Mouse (Mus musculus) MEL (cell line): ENCODE measurements around the gene Fmo3. TPM values are rescaled to one million over a fixed set of nuclear protein-coding genes. Genes with fewer than 3 reads are reported as not detected.

Source experiments
- DNase-seq: peaks from one replicate; pipeline ENCODE4 v3.0.0; 2011; ENCODE audit warnings: low read depth, low spot score
- H3K27ac ChIP-seq: 2 replicates; pipeline ENCODE4 v1.5.1; 2012; ENCODE audit warnings: low read depth, mild to moderate bottlenecking, control low read depth, low read length, moderate library complexity; ENCODE audit not compliant: control insufficient read depth
- H3K27me3 ChIP-seq, 2 experiments: fragments of 150-350 bp in 1 of 2; sonication (generic) in 1 of 2; 2 replicates each; pipeline ENCODE4 v1.6.1; 2012; ENCODE audit warnings: low read length in 2 of 2, mild to moderate bottlenecking in 2 of 2, improper control_type of control experiment in 1 of 2, moderate library complexity in 1 of 2; ENCODE audit not compliant: insufficient read depth in 2 of 2, control insufficient read depth in 1 of 2
- H3K36me3 ChIP-seq, 2 experiments: 2 replicates each; pipeline ENCODE4 v1.6.1; 2012 to 2014; ENCODE audit warnings: low read length in 2 of 2, improper control_type of control experiment in 1 of 2, inconsistent platforms in 1 of 2, mild to moderate bottlenecking in 1 of 2; ENCODE audit not compliant: insufficient read depth in 2 of 2, control insufficient read depth in 1 of 2
- H3K4me1 ChIP-seq, 2 experiments: fragments of 150-350 bp in 1 of 2; sonication (generic) in 1 of 2; 2 replicates each; pipeline ENCODE4 v1.6.1; 2012; ENCODE audit warnings: low read length in 2 of 2, improper control_type of control experiment in 1 of 2, mild to moderate bottlenecking in 1 of 2; ENCODE audit not compliant: insufficient read depth in 2 of 2, control insufficient read depth in 1 of 2
- H3K4me3 ChIP-seq, 2 experiments: fragments of 150-350 bp in 1 of 2; sonication (generic) in 1 of 2; 2 replicates each; pipeline ENCODE4 v1.5.1; 2012; ENCODE audit warnings: low read depth in 2 of 2, low read length in 2 of 2, mild to moderate bottlenecking in 2 of 2, moderate library complexity in 2 of 2, control low read depth in 1 of 2, improper control_type of control experiment in 1 of 2; ENCODE audit not compliant: control insufficient read depth in 1 of 2, insufficient read depth in 1 of 2
- H3K79me2 ChIP-seq: 2 replicates; pipeline ENCODE4 v1.6.1; 2012; ENCODE audit warnings: mild to moderate bottlenecking, low read length, moderate library complexity; ENCODE audit not compliant: control insufficient read depth, poor library complexity, insufficient read depth
- H3K9ac ChIP-seq: 2 replicates; pipeline ENCODE4 v1.6.1; 2012; ENCODE audit warnings: low read depth, mild to moderate bottlenecking, control low read depth, low read length, moderate library complexity; ENCODE audit not compliant: control insufficient read depth, poor library complexity, severe bottlenecking
- H3K9me3 ChIP-seq: fragments of 150-350 bp; sonication (generic); replicated peaks from 2 replicates; pipeline ENCODE4 v1.6.1; 2012; ENCODE audit warnings: mild to moderate bottlenecking, low read length, improper control_type of control experiment, moderate library complexity; ENCODE audit not compliant: insufficient read depth
- BHLHE40 ChIP-seq: IDR thresholded peaks from 2 replicates; pipeline ENCODE4 v1.6.1; 2012; ENCODE audit warnings: low read depth, mild to moderate bottlenecking, inconsistent platforms, low read length, improper control_type of control experiment, borderline replicate concordance
- CHD2 ChIP-seq: IDR thresholded peaks from 2 replicates; pipeline ENCODE4 v1.6.1; 2011; ENCODE audit warnings: low read length, improper control_type of control experiment
- CTCF ChIP-seq, 3 experiments: IDR thresholded peaks in 2 of 3; conservative IDR thresholded peaks in 1 of 3; 2 replicates each; pipeline ENCODE4 v1.5.1; 2011 to 2012; ENCODE audit warnings: low read length in 3 of 3, low read depth in 2 of 3, mild to moderate bottlenecking in 2 of 3, improper control_type of control experiment in 1 of 3, inconsistent platforms in 1 of 3, mixed read lengths in 1 of 3, moderate library complexity in 1 of 3; ENCODE audit not compliant: control insufficient read depth in 1 of 3, insufficient read depth in 1 of 3, poor library complexity in 1 of 3, severe bottlenecking in 1 of 3
- E2F4 ChIP-seq: IDR thresholded peaks from 2 replicates; pipeline ENCODE4 v1.6.1; 2011; ENCODE audit warnings: low read depth, low read length, improper control_type of control experiment, borderline replicate concordance
- ELF1 ChIP-seq: IDR thresholded peaks from 2 replicates; pipeline ENCODE4 v1.6.1; 2014; ENCODE audit warnings: low read depth, mild to moderate bottlenecking, inconsistent platforms, low read length, improper control_type of control experiment, moderate library complexity
- ETS1 ChIP-seq: IDR thresholded peaks from 2 replicates; pipeline ENCODE4 v1.6.1; 2012; ENCODE audit warnings: low read depth, mild to moderate bottlenecking, inconsistent platforms, low read length, improper control_type of control experiment, moderate library complexity
- GABPA ChIP-seq: IDR thresholded peaks from 2 replicates; pipeline ENCODE4 v1.6.1; 2012; ENCODE audit warnings: low read depth, mild to moderate bottlenecking, inconsistent platforms, low read length, improper control_type of control experiment, moderate library complexity
- GATA1 ChIP-seq: IDR thresholded peaks from 2 replicates; pipeline ENCODE4 v1.6.1; 2011; ENCODE audit warnings: low read depth, low read length, improper control_type of control experiment
- HCFC1 ChIP-seq: IDR thresholded peaks from 2 replicates; pipeline ENCODE4 v1.6.1; 2012; ENCODE audit warnings: low read depth, mild to moderate bottlenecking, inconsistent platforms, low read length, improper control_type of control experiment, moderate library complexity
- JUND ChIP-seq: IDR thresholded peaks from 2 replicates; pipeline ENCODE4 v1.6.1; 2011; ENCODE audit warnings: low read depth, mild to moderate bottlenecking, improper control_type of control experiment, low read length
- KAT2A ChIP-seq: conservative IDR thresholded peaks from 2 replicates; pipeline ENCODE4 v1.6.1; 2012; ENCODE audit warnings: low read depth, low read length, improper control_type of control experiment, inconsistent platforms
- MAFK ChIP-seq: IDR thresholded peaks from 2 replicates; pipeline ENCODE4 v1.6.1; 2011; ENCODE audit warnings: low read depth, mild to moderate bottlenecking, low read length, improper control_type of control experiment, borderline replicate concordance
- MAX ChIP-seq: IDR thresholded peaks from 2 replicates; pipeline ENCODE4 v1.6.1; 2011; ENCODE audit warnings: low read length, improper control_type of control experiment
- MAZ ChIP-seq: IDR thresholded peaks from 2 replicates; pipeline ENCODE4 v1.6.1; 2012; ENCODE audit warnings: low read depth, mild to moderate bottlenecking, inconsistent platforms, low read length, improper control_type of control experiment
- MEF2A ChIP-seq: IDR thresholded peaks from 2 replicates; pipeline ENCODE4 v1.6.1; 2014; ENCODE audit warnings: low read depth, mild to moderate bottlenecking, inconsistent platforms, low read length, improper control_type of control experiment; ENCODE audit not compliant: poor library complexity, insufficient replicate concordance, severe bottlenecking; ENCODE audit errors: extremely low read depth
- MXI1 ChIP-seq: IDR thresholded peaks from 2 replicates; pipeline ENCODE4 v1.6.1; 2011; ENCODE audit warnings: mild to moderate bottlenecking, low read depth, low read length, improper control_type of control experiment
- MYB ChIP-seq: IDR thresholded peaks from 2 replicates; pipeline ENCODE4 v1.6.1; 2011; ENCODE audit warnings: mild to moderate bottlenecking, low read depth, low read length, improper control_type of control experiment
- MYC ChIP-seq: IDR thresholded peaks from 2 replicates; pipeline ENCODE4 v1.6.1; 2011; ENCODE audit warnings: low read depth, mild to moderate bottlenecking, low read length, improper control_type of control experiment, moderate library complexity
- NELFE ChIP-seq: IDR thresholded peaks from 2 replicates; pipeline ENCODE4 v1.6.1; 2011; ENCODE audit warnings: low read depth, low read length, improper control_type of control experiment
- POLR2A ChIP-seq, 2 experiments: IDR thresholded peaks; 2 replicates each; pipeline ENCODE4 v1.6.1; 2011 to 2012; ENCODE audit warnings: low read length in 2 of 2, mild to moderate bottlenecking in 2 of 2, control low read depth in 1 of 2, improper control_type of control experiment in 1 of 2, low read depth in 1 of 2, moderate library complexity in 1 of 2; ENCODE audit not compliant: control insufficient read depth in 1 of 2, insufficient read depth in 1 of 2, poor library complexity in 1 of 2
- POLR2AphosphoS2 ChIP-seq: IDR thresholded peaks from 2 replicates; pipeline ENCODE4 v1.6.1; 2011; ENCODE audit warnings: low read length, improper control_type of control experiment
- POLR2AphosphoS5 ChIP-seq: IDR thresholded peaks from 2 replicates; pipeline ENCODE4 v1.6.1; 2012; ENCODE audit warnings: low read depth, borderline replicate concordance, mild to moderate bottlenecking, inconsistent platforms, low read length, moderate library complexity, mixed read lengths
- RCOR1 ChIP-seq: IDR thresholded peaks from 2 replicates; pipeline ENCODE4 v1.6.1; 2012; ENCODE audit warnings: low read depth, mild to moderate bottlenecking, inconsistent platforms, low read length, improper control_type of control experiment
- TAL1 ChIP-seq: IDR thresholded peaks from 2 replicates; pipeline ENCODE4 v1.6.1; 2012; ENCODE audit warnings: mild to moderate bottlenecking, inconsistent platforms, low read length, moderate library complexity, mixed read lengths
- TBP ChIP-seq: IDR thresholded peaks from 2 replicates; pipeline ENCODE4 v1.8.0; 2011; ENCODE audit warnings: low read depth, low read length, improper control_type of control experiment
- TCF12 ChIP-seq: IDR thresholded peaks from 2 replicates; pipeline ENCODE4 v1.6.1; 2014; ENCODE audit warnings: low read depth, mild to moderate bottlenecking, inconsistent platforms, low read length, improper control_type of control experiment, moderate library complexity
- UBTF ChIP-seq: IDR thresholded peaks from 2 replicates; pipeline ENCODE4 v1.6.1; 2012; ENCODE audit warnings: low read depth, mild to moderate bottlenecking, inconsistent platforms, low read length, improper control_type of control experiment, moderate library complexity, borderline replicate concordance; ENCODE audit not compliant: insufficient read depth
- USF1 ChIP-seq: IDR thresholded peaks from 2 replicates; pipeline ENCODE4 v1.6.1; 2014; ENCODE audit warnings: low read depth, mild to moderate bottlenecking, inconsistent platforms, low read length, improper control_type of control experiment, moderate library complexity
- ZC3H11A ChIP-seq: IDR thresholded peaks from 2 replicates; pipeline ENCODE4 v1.6.1; 2012; ENCODE audit warnings: low read depth, mild to moderate bottlenecking, inconsistent platforms, low read length, improper control_type of control experiment
- ZKSCAN1 ChIP-seq: IDR thresholded peaks from 2 replicates; pipeline ENCODE4 v1.6.1; 2012; ENCODE audit warnings: low read depth, mild to moderate bottlenecking, inconsistent platforms, low read length, improper control_type of control experiment, moderate library complexity
- polyA plus RNA-seq, 2 experiments: library from polyadenylated mRNA; stranded (reverse) in 1 of 2; unstranded in 1 of 2; fragments of >175 nt in 1 of 2; fragments of >200 nt in 1 of 2; gene quantifications; 2 replicates each; pipeline versions ENCODE4 v1.2.1 to v1.2.4; 2012; ENCODE audit warnings: low replicate concordance in 2 of 2, low read depth in 1 of 2; ENCODE audit not compliant: insufficient read length in 2 of 2, insufficient read depth in 1 of 2, missing spikeins in 1 of 2
- total RNA-seq: library from RNA; depleted of rRNA; stranded (reverse); fragments of 300-350 nt; gene quantifications from 2 replicates; pipeline ENCODE4 v1.2.3, GENCODE M21; 2012

The Fmo3 gene
- total and polyA plus RNA-seq, 3 experiments = not detected

DNA sequence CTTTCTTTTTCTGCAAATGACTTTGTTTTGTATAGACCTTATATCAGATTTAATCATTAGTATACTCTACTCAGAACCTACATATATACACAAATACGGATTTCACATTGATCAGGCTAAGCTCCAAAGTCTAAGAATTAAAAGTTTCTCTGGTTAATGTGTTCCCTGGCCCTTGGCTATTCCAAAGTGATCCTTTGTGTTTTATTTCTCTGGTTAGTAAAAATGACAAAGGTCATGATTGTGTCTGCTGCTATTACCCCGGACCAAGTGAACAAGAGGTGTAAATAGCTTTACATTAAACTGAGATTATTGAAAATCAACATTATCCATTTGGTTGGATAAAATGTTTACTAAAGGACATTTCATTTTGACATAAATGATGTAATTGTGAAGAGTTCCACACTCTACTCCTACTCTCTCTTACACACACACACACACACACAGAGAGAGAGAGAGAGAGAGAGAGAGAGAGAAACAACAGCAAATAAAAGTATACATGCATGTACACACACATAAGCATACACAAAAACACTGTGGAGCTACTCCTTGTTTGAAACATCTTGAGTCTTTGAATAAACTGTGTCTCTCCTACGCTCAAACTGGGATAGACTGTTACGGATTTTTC, 69.3 kb downstream of the Fmo3 start:
- Histone ChIP-seq H3K27me3 (no peaks in the 10 kb centered on the region), H3K9ac (no peak overlapping the region), H3K79me2 (no peaks in the 10 kb centered on the region), H3K9me3 (no peaks in the 10 kb centered on the region), H3K27ac (no peak overlapping the region), H3K4me3 (no peak overlapping the region), H3K36me3 (no peaks in the 10 kb centered on the region), H3K4me1 (no peaks in the 10 kb centered on the region)
- TF ChIP-seq BHLHE40 = no peak
- no peak for TF ChIP-seq MAFK
- TF ChIP-seq GABPA = no peak
- TF ChIP-seq ZC3H11A = no peak
- no peak for TF ChIP-seq UBTF
- TF ChIP-seq MYC = no peak
- TF ChIP-seq JUND = no peak
- no peak for TF ChIP-seq MEF2A
- no peak for TF ChIP-seq POLR2AphosphoS5
- no peak for TF ChIP-seq TAL1
- TF ChIP-seq E2F4 = no peak
- no peak for TF ChIP-seq USF1
- TF ChIP-seq ELF1 = no peak
- no peak for TF ChIP-seq MAX
- no peak for TF ChIP-seq ETS1
- no peak for TF ChIP-seq RCOR1
- no peak for TF ChIP-seq ZKSCAN1
- TF ChIP-seq MXI1 = no peak
- no peak for TF ChIP-seq KAT2A
- DNase-seq = no peak

DNA sequence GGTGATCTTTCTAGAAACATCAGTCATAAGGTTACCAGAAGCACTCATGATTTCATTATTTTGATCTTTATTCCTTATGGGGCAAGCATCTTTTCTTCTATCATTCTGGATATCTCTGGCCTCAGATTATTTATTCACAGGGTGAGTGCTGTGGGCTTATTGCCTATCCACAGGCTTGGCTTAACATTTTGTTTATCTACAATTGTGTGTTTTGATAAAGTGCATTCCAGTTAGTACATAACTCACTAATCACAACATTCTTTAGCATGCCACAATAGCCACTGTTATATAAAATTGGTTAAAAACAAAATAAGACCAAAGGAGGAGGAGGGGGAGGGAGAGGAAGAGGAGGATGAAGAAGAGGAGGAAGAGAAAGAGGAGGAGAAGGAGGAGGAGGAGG, 72.2 kb downstream of the Fmo3 start:
- no peak overlapping the region for H3K27ac ChIP-seq
- H3K27me3 ChIP-seq = no peaks in the 10 kb centered on the region
- no peak overlapping the region for H3K4me3 ChIP-seq
- no peak overlapping the region for H3K9ac ChIP-seq
- no peaks in the 10 kb centered on the region for H3K36me3 ChIP-seq
- TF ChIP-seq HCFC1 (no peak), RCOR1 (no peak), ETS1 (no peak), MEF2A (no peak), MYC (no peak), NELFE (no peak), POLR2AphosphoS2 (no peak), TBP (no peak), MYB (no peak), GABPA (no peak), ZKSCAN1 (no peak), TCF12 (no peak), CTCF (IDR thresholded peaks at IDR 0.05 in 2 of 3, conservative IDR thresholded peaks at IDR 0.05 in 1 of 3; ENCODE audit: control insufficient read depth in 1 of 3, insufficient read depth in 1 of 3, low read depth in 2 of 3, low read length in 3 of 3, poor library complexity in 1 of 3, severe bottlenecking in 1 of 3) (no peak), GATA1 (no peak), CHD2 (no peak), POLR2A (IDR thresholded peaks at IDR 0.05; ENCODE audit: control insufficient read depth in 1 of 2, insufficient read depth in 1 of 2, low read depth in 1 of 2, low read length in 2 of 2, poor library complexity in 1 of 2) (no peak), ELF1 (no peak), USF1 (no peak), MAZ (no peak), JUND (no peak)
- no peaks in the 10 kb centered on the region for H3K4me1 ChIP-seq
- H3K79me2 ChIP-seq = no peaks in the 10 kb centered on the region
- H3K9me3 ChIP-seq = no peaks in the 10 kb centered on the region
- no peak for DNase-seq
